Mouse (Mus musculus) T-helper 17 cell (primary cell): Measurements from ENCODE around the gene Il17rd.

Source experiments
- in situ Hi-C, 2 experiments: fragments of 300-600 bp; cut with MboI, MseI; formaldehyde crosslinking; loops; 1 replicate in 1 of 2; 2 replicates in 1 of 2; pipeline ENCODE4 v1.15.1; 2025; ENCODE audit warnings: high pct_unique_total_duplicates in 2 of 2

Gene Il17rd

DNA sequence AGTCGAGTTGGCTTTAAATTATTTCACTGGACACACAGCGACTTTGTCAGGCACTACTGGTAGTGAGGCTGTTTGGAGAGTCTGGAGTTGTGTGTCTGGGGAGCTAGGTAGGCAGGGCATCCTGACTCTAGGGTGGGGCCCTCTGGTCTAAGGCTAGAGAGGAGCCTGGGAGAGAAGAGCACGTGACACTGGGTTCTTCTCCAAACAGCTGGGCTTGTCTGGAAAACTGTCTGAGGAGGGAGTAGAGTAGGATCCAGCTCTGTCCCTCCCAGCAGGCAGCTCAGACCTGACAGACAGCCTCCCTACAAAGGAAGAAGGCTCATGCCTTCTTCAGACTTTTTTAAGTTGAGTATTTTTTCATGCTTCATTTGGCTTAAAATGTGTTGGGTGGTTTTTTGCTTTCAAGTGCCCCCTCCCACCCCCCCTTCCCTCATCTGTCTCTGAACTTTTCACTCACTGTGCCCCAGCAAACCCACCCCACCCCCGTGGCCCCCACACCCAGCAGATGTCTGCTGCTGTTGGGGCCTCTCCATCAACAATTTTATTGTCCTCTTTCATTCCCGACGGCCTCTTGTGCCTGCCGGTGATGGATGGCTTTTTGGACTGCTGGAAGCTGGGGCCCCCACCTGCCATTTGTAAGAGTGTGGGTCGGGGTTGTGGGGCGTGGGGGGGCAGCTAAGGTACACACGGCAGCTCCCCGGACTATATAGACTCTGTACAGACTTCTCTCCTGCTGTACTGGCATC lies 5.7 kb downstream of the Il17rd start:
- in situ Hi-C loops, result no loop called here

DNA sequence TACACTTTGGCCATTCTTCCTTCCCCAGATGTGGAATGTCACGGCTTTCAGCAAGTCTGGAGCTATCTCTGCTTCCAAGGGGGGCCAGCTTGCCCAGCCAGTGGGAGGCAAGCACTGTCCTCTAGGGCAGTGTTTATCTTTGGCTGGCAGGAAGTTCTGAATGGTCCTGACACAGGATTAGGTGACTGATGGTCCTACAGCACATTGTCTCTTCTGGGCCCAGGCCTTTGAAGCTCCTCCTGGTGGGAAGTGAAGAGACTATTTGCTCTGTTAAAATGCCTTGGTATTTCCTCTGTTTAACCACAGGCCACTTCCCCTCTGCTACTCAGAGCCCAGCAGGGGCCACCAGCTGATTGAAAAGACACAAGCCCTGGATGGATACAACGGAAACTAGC lies 6.2 kb downstream of the Il17rd start:
- in situ Hi-C loops, result no loop called here

- in situ Hi-C loops, result no loop called here
Measured at GRCm38 (mm10) chr14:27048231-27048956, 9.7 kb downstream of the Il17rd start.

- in situ Hi-C loops, result no loop called here
Measured at GRCm38 (mm10) chr14:27050043-27050442, 11.3 kb downstream of the Il17rd start.

DNA sequence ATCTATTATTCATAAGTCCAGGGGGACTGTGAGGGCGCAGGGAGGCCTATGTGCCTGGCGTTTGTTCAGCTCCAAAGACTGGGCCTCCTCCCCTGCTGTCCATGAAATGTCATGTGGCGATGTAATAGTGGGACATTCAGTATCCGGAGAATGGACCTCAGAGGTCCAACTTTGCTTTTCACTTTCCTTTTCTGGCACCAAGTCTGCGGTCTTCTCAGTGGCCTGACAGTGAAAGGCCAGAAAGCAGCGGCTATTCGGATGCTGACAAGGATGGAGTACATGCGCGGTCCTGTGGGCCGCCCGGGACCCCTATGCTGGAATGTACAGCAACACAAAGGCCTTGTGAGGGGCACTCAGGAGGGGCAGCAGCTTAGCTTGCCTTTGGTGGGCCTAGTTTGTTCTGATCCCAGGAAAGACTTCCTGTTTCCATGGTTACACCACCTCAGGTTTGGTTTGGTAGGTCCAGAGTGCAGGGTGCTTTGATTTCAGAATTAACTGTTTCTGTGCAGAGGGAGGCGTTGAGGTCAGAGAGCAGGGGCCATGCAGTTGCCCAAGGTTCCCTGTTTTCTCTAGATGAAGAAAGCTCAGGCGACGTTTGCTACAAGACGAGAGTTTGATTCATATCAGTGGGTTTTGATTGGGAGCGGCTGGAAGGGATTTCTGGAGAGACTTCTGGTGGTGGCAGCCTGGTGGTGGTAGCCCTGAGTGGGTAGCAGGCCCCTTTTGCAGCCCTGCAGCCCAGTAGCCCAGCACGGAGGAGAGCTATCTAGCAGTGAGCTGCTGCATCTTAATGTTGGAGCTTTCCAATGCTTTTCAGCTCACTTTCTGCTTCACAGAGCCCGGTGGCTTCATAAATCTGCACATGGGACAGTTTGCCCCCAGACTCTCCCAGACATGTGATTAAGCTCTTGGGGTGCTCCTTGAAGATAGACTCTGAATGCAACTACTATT lies 12.1 kb downstream of the Il17rd start:
- in situ Hi-C loops, result no loop called here

- in situ Hi-C loops, result no loop called here
Measured at GRCm38 (mm10) chr14:27051511-27051895, 12.8 kb downstream of the Il17rd start.

DNA sequence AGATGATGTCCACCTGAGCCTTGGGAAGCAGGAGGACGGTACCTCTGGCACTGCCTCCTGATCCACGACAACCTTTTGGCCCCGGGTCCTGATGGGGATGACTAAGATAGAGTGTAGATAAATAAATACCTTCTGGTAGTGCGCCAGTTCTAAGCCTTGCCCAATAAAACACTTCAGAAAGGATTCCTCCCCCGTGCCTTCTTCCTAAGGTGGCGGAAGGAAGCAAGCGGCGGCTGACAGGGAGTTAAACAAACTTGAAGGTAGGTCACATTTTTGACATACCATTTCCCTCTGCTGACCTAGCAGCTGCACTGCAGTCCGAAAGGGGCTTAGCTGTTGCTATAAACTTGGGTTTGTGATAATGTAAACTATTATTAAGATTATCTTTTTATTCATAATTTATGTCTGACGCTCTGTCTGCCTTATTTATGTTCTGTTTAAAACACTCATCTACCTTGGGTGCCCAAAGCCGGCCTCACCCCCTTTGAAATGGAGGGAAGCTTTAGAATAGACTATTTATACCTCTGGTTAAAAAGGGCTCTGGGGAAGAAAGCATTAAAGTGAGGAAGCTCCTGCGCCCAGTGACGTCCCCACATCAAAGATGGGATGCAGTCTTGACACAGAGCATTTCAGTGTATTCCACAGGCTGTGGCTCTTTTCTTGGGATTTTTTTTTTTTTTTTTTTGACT lies 19.9 kb downstream of the Il17rd start:
- in situ Hi-C loops, result no loop called here

GRCm38 (mm10) chr14:27059224-27059558 lies 20.4 kb downstream of the Il17rd start:
- in situ Hi-C loops, result no loop called here

GRCm38 (mm10) chr14:27063338-27063737 lies 24.6 kb downstream of the Il17rd start:
- in situ Hi-C loops, result no loop called here

- in situ Hi-C loops, result no loop called here
Measured at GRCm38 (mm10) chr14:27066171-27066929, 27.6 kb downstream of the Il17rd start.

DNA sequence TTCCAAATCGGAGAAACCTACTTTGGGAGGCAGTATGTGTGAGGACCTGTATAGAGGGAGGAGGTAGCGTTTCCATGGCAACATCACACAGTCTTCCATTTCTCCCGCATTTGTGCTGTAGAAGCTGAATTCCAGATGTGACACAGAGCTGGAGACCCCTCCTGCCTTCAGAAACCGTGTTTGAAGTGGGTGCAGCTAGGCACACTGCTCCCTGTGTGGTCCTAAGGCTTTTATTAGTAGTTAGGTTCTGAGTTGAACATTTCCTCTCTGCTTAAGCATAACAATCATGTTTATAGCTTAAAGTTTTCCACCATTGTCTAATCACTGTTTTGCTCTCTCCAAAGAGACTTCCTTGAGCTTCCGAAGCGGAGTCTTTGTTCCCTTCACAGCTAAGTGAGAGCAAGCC lies 29.1 kb downstream of the Il17rd start:
- in situ Hi-C loops, result no loop called here

DNA sequence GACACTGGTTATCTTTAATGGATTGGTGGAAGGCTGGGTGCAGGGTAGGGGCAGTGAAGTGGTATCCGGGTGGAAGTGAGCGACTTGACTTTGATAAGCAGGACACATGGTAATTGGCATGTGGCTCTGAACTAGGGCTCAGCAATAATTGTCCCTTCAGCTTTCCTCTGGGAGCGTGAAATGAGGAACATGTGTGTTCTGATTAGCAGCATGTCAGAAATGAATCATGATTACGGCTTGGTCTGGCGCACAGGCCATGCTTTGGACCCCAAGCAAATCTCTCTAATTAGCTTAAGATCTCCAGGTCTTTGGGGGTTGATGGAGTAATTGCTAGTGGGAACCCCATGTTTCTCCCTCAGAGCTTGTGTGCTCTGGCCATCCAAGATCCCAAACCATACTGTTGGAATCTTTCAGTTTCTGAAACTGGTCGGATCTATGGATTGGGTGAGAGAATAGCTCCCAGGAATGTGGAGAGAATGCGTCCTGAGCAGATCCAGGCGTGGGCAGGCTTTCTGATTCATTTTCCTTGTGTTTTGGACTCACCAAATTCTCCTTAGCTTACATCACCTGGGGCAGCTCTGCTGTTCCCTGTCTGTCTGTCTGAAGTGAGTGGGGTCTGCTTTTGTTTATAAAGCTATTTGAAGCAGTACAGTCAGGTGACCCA lies 30.8 kb downstream of the Il17rd start:
- in situ Hi-C loops, result no loop called here

DNA sequence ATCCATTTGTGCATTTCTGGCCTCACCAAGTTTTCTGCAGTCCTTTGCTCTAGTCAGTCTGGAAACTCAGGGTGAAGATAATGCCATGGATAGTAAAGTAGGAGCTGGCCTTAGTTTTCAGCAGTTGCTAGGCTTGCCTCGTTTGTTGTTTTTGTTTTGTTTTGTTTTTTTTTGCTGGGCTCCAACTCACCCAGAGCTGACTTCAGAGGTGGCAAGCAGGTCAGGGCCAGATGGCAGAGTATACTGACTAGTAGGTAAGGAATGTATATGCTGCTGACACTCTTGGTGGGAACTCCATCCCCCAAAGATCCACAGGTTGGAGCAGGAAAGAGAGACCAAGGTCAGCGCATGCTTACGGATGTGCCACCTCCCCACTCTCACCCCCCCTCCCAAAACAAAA lies 31.4 kb downstream of the Il17rd start:
- in situ Hi-C loops, result no loop called here

GRCm38 (mm10) chr14:27070758-27071157 lies 32.0 kb downstream of the Il17rd start:
- in situ Hi-C loops, result no loop called here

DNA sequence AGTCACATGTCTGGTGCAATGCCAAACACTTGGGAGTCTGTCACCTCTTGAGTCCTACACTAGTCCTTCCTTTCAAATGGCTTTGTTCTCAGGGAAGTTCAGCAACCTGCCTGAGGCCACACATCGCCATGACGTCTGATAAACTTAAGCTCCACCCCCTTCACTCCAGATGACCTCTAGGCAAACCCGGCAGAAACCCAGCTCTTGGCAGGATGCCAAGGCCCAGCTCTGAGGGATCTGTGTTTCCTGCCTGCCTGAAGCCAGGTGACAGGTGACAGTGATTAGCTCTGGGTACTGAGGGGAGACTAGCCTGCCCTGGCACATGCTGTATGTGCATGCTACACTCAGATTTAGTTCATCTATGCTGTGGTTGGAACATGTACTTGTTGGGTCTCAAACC lies 33.2 kb downstream of the Il17rd start:
- in situ Hi-C loops, result no loop called here

- in situ Hi-C loops, result no loop called here
Measured at GRCm38 (mm10) chr14:27075084-27075483, 36.3 kb downstream of the Il17rd start.

DNA sequence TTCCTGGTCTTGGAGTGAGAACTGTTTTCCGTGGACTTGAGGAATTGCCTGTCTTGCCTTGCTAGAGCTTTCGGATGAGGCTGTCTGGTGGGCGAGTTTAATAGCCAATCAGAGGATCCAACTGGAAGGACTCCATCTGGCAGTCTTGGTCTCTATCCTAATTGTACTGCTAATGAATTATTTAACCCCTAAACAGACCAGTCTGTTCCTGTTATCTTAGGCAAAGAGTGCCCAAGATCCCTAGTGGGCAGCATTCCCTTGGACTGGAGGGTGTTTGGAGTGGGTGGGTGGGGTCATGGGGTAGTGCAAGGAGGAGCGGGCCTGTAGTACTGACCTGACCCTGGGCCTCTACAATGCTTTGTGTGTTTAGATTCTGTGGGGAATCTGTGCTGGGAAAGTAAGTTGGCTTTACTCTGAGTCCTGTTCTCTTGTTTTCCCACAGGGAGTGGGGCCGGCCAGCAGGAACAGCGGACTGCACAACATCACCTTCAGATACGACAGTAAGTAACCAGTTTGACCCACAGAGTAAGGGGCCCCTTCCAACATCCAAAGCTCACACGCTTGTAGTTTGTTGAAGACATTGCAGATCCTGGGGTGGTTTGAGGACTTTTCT lies 37.3 kb downstream of the Il17rd start:
- in situ Hi-C loops, result no loop called here

DNA sequence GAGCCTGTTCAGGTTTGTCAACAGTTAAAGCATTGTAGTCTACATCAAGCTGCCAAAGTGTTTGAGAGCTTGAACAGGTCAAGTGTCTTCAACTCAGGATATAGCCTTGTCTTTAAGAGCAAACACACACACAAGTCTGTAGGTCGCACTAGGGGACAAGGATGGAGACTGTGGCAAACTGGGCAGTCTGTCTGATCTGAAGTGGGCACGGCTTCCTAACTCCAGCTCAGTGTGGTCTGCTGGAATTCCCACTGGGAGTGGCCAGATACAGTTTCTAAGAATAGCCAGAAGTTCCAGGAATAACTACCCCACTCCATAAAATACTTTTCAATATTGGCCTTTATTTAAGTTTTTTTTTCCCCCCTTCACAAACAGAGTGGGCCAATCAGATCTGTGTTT lies 37.8 kb downstream of the Il17rd start:
- in situ Hi-C loops, result no loop called here

DNA sequence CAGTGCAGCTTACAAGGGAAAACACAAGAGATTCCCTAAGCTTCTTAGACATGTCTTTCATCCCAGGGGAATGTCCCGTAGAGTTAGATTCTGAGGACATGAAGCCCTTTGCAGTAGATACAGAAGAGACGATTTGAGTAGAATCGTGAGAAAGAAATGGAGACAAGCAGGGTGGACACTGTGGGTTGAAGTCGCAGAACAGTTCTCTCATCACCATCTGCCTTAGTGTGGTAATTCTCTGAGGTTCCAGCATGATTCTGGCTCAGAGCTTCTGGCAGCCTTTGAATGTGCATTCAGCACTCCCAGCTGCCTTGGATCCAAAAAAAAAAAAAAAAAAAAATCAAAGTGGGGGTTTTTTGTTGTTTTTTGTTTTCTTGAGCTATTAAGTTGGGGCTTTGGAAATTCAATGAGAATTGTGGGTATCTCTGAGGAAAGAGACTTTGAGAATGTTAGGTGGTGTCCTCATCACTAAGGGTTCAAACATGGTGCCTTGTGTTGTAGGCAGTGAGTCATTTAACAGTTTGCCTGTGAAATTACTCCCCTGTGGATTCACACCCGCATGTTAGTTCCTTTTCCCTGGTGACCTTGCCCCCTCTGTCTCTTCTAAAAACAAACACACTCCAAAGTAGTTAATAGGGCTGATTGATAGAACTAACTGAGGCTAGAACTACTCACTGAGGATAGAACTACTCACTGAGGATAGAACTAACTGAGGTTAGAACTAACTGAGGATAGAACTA lies 43.0 kb downstream of the Il17rd start:
- in situ Hi-C loops, result no loop called here
